Mouse (Mus musculus) forebrain, embryonic 16.5 days (tissue): ENCODE results near the gene Trpc4. TPM values are rescaled to one million over a fixed set of nuclear protein-coding genes. Genes with fewer than 3 reads are reported as not detected.

Experiments used
- ATAC-seq: fragments of 200-750 bp; cut with Nextera tagmentation; 2 replicates; pipeline ENCODE4 v1.8.0; 2017; ENCODE audit warnings: mild to moderate bottlenecking, moderate library complexity
- H3K27ac ChIP-seq: fragments of 300-500 bp; sonication (generic); 2 replicates; pipeline ENCODE4 v1.5.1; 2014; ENCODE audit warnings: low read length, control low read depth
- H3K27me3 ChIP-seq: fragments of 300-500 bp; sonication (generic); replicated peaks from 2 replicates; pipeline ENCODE4 v1.6.1; 2014; ENCODE audit warnings: low read length; ENCODE audit not compliant: control insufficient read depth, insufficient read depth
- H3K36me3 ChIP-seq: fragments of 300-500 bp; sonication (generic); 2 replicates; pipeline ENCODE4 v1.6.1; 2014; ENCODE audit not compliant: control insufficient read depth, insufficient read depth
- H3K4me1 ChIP-seq: fragments of 300-500 bp; sonication (generic); replicated peaks from 2 replicates; pipeline ENCODE4 v1.6.1; 2014; ENCODE audit warnings: low read length; ENCODE audit not compliant: control insufficient read depth, insufficient read depth
- H3K4me2 ChIP-seq: fragments of 300-500 bp; sonication (generic); 2 replicates; pipeline ENCODE4 v1.6.1; 2014; ENCODE audit warnings: mild to moderate bottlenecking, low read length, control low read depth
- H3K4me3 ChIP-seq: fragments of 300-500 bp; sonication (generic); replicated peaks from 2 replicates; pipeline ENCODE4 v1.5.1; 2014; ENCODE audit warnings: mild to moderate bottlenecking, low read length, control low read depth
- H3K9ac ChIP-seq: fragments of 300-500 bp; sonication (generic); replicated peaks from 2 replicates; pipeline ENCODE4 v1.6.1; 2014; ENCODE audit warnings: low read depth, low read length, control low read depth
- H3K9me3 ChIP-seq: fragments of 300-500 bp; sonication (generic); 2 replicates; pipeline ENCODE4 v1.6.1; 2016; ENCODE audit warnings: low read length; ENCODE audit not compliant: control insufficient read depth
- WGBS: fragments of 180-500 bp; shearing (Covaris S2); extraction: QIAGEN DNeasy Blood & Tissue Kit; methylation state at CpG from one replicate; pipeline ENCODE4 v1.1.7; 2014; 5-methylcytosine and 5-hydroxymethylcytosine counted together
- polyA plus RNA-seq: library from polyadenylated mRNA; unstranded; fragments of >200 nt; fragmentation: Nextera tagmentation; extraction: Ambion mirVana; gene quantifications from 2 replicates; pipeline ENCODE4 v1.2.1, GENCODE M21; 2015

The Trpc4 gene
- polyA plus RNA-seq, 1 experiment from 2014 or later: 15.0 TPM

DNA sequence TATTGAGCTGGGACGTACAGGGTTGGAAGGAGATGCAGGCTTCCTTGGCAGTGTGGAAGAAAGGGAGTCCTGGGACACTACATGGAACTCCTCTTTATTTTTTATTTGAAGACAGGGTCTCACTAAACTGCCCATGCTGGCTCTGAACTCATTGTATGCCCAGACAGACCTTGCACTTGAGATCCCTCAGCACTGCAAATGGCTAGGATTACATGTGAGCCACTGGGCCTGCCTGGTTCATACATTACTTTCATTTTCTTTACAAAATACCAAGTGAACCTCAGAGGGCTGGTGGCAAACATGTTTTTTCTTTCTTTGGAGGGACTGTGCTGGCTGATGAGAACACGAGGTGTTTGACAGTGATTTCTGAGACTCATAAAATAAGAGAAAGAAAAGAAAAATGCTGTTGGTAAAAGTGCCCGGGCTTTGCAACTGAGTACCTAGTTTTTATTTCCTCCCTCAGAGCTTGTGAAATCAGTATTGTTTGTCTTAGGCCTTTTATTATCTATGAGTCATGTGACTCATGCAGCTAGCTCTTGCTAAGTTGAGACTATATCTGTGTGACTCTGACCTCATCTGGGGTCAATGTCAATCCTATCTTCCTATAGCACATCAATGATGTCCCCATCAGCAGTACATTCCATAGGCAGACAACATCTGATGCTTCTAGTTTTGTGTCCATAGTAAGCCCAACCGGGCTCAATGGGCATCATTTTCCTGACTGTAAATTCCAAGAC, 89.1 kb downstream of the Trpc4 start:
- Histone ChIP-seq H3K27me3 (no peaks in the 10 kb centered on the region), H3K27ac (no peak overlapping the region), H3K9ac (no peak overlapping the region), H3K4me1 (no peaks in the 10 kb centered on the region), H3K36me3 (no peaks in the 10 kb centered on the region), H3K9me3 (no peaks in the 10 kb centered on the region), H3K4me3 (no peak overlapping the region), H3K4me2 (no peak overlapping the region)
- ATAC-seq: no peak
- 92% methylated on average over 4 of the region's 4 CpGs for WGBS

DNA sequence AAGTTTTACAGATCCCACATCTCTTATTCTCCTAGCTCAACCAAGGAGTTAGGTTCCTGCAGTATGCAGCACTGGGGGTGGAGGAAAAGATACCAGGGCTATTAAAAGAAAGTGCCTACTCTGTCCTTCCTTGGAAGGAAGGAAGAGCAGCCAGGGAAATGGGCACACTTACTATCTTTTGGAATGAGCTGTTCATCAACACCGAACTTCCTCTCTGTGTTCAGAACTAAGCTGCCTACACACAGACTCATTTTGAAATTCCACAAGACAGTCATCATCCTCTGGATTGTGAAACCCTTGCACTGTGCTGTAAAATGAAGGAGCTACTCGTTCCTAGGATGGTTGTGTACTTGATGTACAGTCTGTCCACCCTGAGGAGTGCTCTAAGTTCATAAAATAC, 90.6 kb downstream of the Trpc4 start:
- Histone ChIP-seq H3K4me2 (no peak overlapping the region), H3K27ac (no peak overlapping the region), H3K9ac (no peak overlapping the region), H3K4me3 (no peak overlapping the region), H3K27me3 (no peaks in the 10 kb centered on the region), H3K9me3 (no peaks in the 10 kb centered on the region), H3K36me3 (no peaks in the 10 kb centered on the region), H3K4me1 (no peaks in the 10 kb centered on the region)
- WGBS: 63% methylated on average over 2 of the region's 2 CpGs
- ATAC-seq: no peak

DNA sequence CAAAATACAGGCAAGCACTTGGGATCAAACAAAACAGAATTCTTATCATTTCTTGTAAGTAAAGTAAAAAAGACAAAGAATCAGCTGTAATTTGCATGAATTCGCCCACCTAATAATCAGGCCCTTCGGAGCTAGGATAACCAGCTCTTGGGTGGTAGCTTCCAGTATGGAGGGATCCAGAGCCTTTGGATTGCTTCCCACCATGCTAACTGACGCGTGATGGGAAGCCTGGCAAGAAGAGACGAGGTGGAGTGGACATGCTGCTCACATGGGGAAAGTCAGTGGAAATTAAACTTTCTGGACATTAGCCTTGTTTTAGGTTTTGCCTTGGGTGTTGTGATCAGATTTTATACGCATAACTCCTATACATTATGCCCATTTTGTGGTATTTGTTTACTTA, 93.5 kb downstream of the Trpc4 start:
- H3K4me3 ChIP-seq: no peak overlapping the region
- no peaks in the 10 kb centered on the region for H3K27me3 ChIP-seq
- H3K4me2 ChIP-seq: no peak overlapping the region
- ATAC-seq: no peak
- no peak overlapping the region for H3K9ac ChIP-seq
- H3K9me3 ChIP-seq: no peaks in the 10 kb centered on the region
- WGBS: 85% methylated on average over 6 of the region's 6 CpGs
- no peaks in the 10 kb centered on the region for H3K4me1 ChIP-seq
- no peak overlapping the region for H3K27ac ChIP-seq
- no peaks in the 10 kb centered on the region for H3K36me3 ChIP-seq

DNA sequence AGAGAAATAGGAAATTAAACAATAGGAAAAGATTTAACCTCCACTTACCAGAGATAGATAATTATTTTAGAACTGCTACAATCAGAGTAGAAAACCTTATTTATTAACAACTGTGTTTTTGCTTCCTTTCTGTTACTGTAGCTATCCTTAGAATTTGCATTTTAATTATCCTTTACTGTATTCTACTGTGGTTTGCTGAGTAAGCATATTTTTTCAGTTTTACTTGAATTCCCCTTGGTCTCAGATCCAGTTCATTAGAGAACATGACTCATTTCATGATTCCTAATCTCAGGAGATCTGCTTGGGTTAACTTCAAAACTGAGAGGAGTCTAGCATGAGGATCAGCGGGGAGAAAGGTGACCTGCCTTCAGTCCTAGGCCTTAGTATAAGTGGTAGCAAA, 111.1 kb downstream of the Trpc4 start:
- no peak for ATAC-seq
- Histone ChIP-seq H3K4me3 (no peak overlapping the region), H3K4me1 (no peaks in the 10 kb centered on the region), H3K27me3 (no peaks in the 10 kb centered on the region), H3K4me2 (no peak overlapping the region), H3K27ac (no peak overlapping the region), H3K9me3 (no peaks in the 10 kb centered on the region), H3K9ac (no peak overlapping the region), H3K36me3 (no peaks in the 10 kb centered on the region)
- WGBS: 95% methylated on average over 1 of the region's 1 CpGs

DNA sequence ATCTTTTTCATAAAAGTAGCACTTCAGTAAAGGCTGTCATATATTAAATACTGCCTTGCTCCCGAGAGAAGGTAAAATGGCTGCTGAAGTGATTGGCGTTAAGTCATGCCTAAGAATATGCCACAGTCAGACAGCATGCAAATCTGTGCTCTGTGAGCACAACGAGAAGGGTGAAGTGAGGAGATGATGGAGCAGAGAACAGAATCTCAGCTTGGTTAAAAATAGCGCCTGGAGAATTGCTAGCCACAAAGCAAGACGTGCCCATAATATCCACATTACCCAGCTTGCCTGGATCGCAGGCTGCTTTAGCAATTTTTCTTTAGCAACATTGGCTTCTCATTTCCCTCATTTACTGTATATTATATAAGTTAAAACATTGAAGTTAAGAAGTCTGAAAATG, 113.3 kb downstream of the Trpc4 start:
- no peak overlapping the region for H3K27ac ChIP-seq
- H3K9me3 ChIP-seq: no peaks in the 10 kb centered on the region
- no peaks in the 10 kb centered on the region for H3K4me1 ChIP-seq
- H3K9ac ChIP-seq: no peak overlapping the region
- no peaks in the 10 kb centered on the region for H3K27me3 ChIP-seq
- no peak overlapping the region for H3K4me2 ChIP-seq
- H3K36me3 ChIP-seq: no peaks in the 10 kb centered on the region
- WGBS: 71% methylated on average over 6 of the region's 6 CpGs
- peak; percentile 62 for ATAC-seq
- no peak overlapping the region for H3K4me3 ChIP-seq

DNA sequence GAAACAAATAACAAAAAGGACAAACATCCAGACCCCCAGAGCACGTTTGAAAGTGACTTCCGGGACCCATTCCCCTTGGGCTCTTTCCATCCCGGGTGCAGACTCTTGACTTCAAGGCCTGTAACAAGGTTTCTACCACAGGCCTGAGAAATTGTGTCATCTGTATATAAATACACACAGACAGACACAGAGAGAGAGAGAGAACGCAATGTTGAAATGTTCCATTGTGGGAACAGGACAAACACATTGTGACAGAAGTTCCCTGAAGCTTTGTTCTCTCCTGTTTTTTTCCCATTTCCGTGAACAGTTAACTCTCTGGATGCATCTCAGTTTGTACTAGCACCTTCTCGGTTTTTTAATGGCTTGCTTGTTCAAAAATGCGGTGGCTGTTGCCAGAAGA, 118.8 kb downstream of the Trpc4 start:
- H3K36me3 ChIP-seq: no peaks in the 10 kb centered on the region
- WGBS: 80% methylated on average over 7 of the region's 7 CpGs

DNA sequence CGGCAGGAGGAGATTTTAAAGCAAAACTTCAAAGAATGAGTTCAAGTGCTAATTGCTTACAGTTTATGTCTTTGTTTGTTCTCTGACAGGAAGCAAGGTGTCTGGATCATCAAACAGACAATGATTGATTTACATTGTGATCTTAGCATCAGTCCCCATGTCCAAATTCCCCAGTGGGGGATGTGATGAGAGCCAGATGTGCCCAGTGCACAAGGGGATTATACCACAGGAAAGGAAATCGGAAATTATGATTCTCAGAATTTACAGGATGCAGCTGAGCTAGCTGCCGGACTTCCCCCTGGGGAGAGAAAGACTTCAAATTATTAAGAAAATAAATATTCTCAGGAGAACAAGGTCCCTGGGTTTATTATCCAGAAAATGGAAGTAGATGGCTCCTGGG, 133.9 kb downstream of the Trpc4 start:
- no peaks in the 10 kb centered on the region for H3K36me3 ChIP-seq
- ATAC-seq: no peak
- H3K4me3 ChIP-seq: no peak overlapping the region
- 71% methylated on average over 3 of the region's 3 CpGs for WGBS
- no peak overlapping the region for H3K27ac ChIP-seq
- no peak overlapping the region for H3K4me2 ChIP-seq
- no peaks in the 10 kb centered on the region for H3K27me3 ChIP-seq
- no peaks in the 10 kb centered on the region for H3K9me3 ChIP-seq
- 0 out of 2 replicates have a peak, but pooled peaks cover 3% of the 10 kb centered on the region for H3K4me1 ChIP-seq
- no peak overlapping the region for H3K9ac ChIP-seq

More for the DNA sequence above, 118.8 kb downstream of the Trpc4 start:
- ATAC-seq: no peak
- H3K4me2 ChIP-seq: no peak overlapping the region
- H3K27ac ChIP-seq: no peak overlapping the region
- no peaks in the 10 kb centered on the region for H3K4me1 ChIP-seq
- H3K9me3 ChIP-seq: no peaks in the 10 kb centered on the region
- H3K4me3 ChIP-seq: no peak overlapping the region
- H3K27me3 ChIP-seq: no peaks in the 10 kb centered on the region
- no peak overlapping the region for H3K9ac ChIP-seq

DNA sequence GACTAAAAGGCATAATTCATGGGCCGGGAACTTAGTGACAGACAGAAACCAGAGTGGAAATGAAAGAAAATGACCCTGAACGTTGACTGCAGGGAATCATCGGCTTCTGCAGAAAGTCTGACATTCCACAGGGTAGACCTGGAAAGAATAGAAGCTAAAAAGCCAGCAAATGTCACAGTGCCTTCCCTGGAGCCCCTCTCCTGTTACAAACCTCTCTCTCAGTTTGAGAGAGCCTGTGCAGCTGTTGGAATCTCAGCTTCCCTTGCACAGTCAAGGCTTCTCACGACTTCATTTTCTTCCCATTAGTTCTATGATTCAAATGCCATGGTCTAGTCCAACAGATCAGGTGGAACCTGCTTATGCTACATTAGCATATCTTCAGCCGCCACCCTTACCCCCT, 154.8 kb downstream of the Trpc4 start:
- Histone ChIP-seq H3K4me2 (no peak overlapping the region), H3K36me3 (no peaks in the 10 kb centered on the region), H3K27me3 (no peaks in the 10 kb centered on the region), H3K4me3 (no peak overlapping the region), H3K4me1 (no peaks in the 10 kb centered on the region; the same call in 1 of the 2 replicates), H3K27ac (no peak overlapping the region), H3K9ac (no peak overlapping the region), H3K9me3 (no peaks in the 10 kb centered on the region)
- ATAC-seq: no peak
- WGBS: 48% methylated on average over 5 of the region's 5 CpGs

DNA sequence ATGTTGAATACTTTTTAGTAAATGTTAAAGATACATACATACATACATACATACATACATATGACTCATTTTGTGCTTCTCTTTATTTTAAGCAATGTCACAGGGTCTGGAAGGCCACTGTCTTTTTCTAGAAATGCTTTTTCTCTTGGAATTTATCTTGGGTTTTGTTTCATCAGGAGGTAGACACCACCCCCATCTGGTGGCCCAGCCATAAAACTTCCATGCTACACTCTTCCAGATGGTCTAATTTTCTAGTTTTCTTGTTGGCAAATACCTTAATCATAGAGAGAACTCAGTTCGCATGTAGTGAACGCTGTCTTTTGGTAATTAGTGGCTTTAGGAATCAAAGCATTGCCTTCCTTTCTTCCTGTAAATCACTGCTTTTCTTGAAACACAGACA, 158.2 kb downstream of the Trpc4 start:
- 58% methylated on average over 2 of the region's 2 CpGs for WGBS

More for the DNA sequence above, 158.2 kb downstream of the Trpc4 start:
- no peaks in the 10 kb centered on the region for H3K9me3 ChIP-seq
- H3K4me3 ChIP-seq: no peak overlapping the region
- H3K4me1 ChIP-seq: no peaks in the 10 kb centered on the region; the same call in 1 of the 2 replicates
- no peak overlapping the region for H3K27ac ChIP-seq
- no peaks in the 10 kb centered on the region for H3K27me3 ChIP-seq
- no peak for ATAC-seq
- no peak overlapping the region for H3K9ac ChIP-seq
- no peaks in the 10 kb centered on the region for H3K36me3 ChIP-seq
- no peak overlapping the region for H3K4me2 ChIP-seq
